Mouse (Mus musculus): Measurements from ENCODE around the gene E130218I03Rik.

DNA sequence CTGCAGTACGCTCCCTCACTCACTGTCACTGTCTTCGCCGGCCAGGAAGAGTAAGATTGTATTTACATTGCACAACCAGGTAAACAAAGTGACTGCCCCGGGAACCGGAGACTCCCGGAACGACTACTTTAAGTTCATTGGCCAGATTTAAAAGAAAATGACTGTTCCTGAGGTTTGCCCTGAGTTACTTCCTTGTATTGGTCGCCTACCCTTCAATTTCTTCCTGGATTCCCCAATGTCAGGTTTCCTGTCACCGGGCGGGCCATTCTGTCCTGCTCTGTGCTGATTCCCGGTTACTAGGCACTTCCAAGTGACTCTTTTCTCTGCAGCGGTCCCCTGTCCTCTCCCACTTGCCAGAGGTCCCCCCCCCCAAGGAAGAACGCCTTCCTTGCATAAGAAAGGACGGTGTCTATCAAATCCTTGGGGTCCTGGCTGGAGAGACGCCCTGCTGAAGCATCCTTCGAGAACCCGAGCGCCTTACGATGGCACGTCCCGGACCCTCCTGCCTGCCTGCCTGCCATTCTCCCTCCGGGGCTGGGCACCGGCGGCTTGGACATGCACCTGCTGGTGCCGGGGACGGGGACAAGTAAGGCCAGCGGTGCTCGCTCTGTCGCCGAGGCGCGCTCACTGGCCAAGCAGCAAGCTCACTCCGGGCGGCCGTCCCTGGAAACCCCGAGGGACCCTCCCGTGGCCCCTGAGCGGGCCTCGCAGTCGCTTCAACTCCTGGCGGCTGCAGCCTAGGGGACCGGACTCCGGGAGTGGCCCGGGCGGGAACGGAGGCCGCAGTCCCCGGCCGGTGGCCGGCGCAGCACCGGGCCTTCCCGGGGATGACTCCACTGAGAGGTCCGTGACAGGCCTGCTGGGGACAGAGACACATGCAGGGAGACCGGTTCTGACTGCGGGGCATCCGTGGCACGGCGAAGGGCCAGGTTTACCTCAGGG is 43.0 kb downstream of the E130218I03Rik start:
- TF ChIP-seq CTCF (IDR thresholded peaks at IDR 0.05; ENCODE audit: borderline replicate concordance, insufficient read depth, low read depth, low read length): no peak
- no peak for TF ChIP-seq POLR2A (IDR thresholded peaks at IDR 0.05; ENCODE audit: borderline replicate concordance, insufficient read depth, low read length)

Data from cerebellum, adult 2 months (tissue).